Mouse (Mus musculus) left cerebral cortex, postnatal 25 days (tissue): ENCODE results near the gene Hsd17b11. TPM values are rescaled to one million over a fixed set of nuclear protein-coding genes. Genes with fewer than 3 reads are reported as not detected.
A peak's percentile ranks its signal among the peaks of the same experiment; 100 is the strongest.
"Not testable (repeated sequence)": the region's sequence is repeated elsewhere in the genome, so short reads cannot be mapped to it uniquely, and the experiment has no call there.

Experiments
- DNase-seq, 2 experiments: peaks; one replicate each; pipeline ENCODE4 v3.0.0; 2022; ENCODE audit warnings: low spot score in 2 of 2, mixed read lengths in 1 of 2
- intact Hi-C: fragments of 180-260 bp; cut with DNase I; formaldehyde crosslinking; loops from one replicate; pipeline ENCODE4 v1.15.1; 2025
- total RNA-seq, 2 experiments: library from RNA; stranded (reverse); gene quantifications; 2 replicates each; pipeline ENCODE4 v1.2.3; 2021

The Hsd17b11 gene
- total RNA-seq, 2 experiments from 2014 or later: 38.2 to 39.8 TPM

DNA sequence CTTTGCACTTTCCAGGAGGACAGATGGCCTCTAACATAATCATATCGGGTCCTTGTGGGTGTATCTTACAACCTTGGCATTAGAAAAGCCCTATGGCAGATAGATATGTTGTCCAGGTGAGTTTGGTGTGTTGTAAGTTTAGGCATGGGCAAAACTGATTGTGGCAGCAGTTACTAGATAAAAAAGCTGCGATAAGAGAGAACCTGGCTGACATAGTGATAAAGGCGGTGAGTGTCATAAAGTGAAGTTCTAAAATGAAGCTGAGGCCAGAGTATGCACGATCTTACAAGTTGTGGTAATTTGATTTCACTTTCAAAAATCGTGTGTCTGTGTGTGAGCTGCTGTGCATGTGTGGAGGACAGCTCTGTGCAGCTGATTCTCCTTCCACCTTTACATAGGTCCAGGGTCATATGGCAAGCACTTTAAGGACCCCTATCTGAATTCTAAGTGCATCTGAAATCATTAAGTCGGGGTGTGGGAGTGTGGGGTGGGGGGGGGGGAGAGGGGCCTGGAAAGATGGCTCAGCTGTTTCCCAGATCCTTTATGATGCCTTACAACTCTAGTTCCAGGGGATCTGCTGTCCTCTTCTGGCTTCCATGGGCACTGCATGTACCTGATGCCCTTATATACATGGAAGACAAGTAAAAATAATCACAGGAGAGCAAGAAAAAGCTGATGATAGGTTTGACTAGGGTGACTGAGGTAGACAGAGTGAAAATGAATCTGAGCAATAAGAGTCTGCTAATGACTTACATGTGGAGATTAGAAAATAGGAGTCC lies 17.6 kb upstream of the Hsd17b11 start:
- intact Hi-C loops: loop anchor here (1.0 kb wide), 1 partner anchor 40 kb away; no protein-coding TSS in a partner anchor
- peak; percentile 49 to 69 for DNase-seq

DNA sequence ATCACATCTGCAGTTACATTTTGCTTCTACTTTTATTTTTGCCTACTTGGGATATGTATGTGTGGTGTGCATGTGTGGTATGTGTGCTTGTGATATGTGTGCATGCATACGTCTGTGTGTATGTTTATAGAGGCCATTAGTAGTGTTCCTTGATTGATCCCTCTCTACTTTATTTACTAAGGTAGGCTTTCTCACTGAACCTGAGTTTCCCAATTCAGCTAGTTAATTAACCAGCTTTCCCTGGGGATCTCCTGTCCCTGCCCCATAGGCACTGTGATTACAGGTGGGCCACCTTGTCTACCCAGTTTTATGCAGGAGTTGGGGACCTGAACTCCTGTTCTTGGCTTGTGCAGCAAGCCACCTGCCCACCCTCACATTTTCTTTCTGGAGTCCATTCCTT lies 15.0 kb upstream of the Hsd17b11 start:
- no peak for DNase-seq
- intact Hi-C loops: no loop called here

DNA sequence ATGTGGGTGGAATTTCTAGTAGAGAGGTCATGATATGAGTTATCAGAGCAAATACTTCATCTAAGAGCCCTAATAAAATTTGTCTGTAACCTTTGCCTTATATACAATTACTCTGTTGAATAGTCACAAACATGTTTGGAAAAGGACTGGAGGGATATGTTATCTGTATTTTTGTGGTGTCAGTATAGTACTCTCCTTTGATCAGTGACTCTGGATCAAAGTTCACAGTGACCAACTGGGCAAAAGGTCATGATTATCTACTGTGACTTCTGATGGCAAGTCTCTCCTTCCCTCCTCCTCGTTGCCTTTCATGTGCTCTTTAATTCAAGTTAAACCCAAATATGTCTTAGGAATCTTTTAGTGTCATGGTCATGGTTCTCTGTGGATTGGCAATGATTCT lies 14.1 kb upstream of the Hsd17b11 start:
- intact Hi-C loops: no loop called here
- DNase-seq: no peak

DNA sequence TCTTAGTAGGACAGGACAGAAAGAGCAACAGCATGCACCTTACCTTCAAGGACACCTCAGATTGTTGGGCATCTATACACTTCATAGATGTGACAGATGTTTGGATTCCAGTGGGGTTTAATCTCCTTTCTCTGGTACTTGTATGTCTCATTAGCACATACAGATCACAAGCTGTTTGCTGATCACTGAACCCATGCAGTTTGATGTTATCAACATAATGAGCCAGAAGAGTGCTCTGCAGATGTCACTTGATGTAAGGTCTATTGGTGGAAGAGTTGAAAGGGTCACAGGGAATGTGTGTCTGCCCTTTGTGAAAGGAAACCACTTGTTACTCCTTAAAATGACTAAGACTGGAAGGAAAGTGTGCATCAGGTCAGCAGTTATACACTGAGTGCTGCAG lies 13.3 kb upstream of the Hsd17b11 start:
- no peak for DNase-seq
- intact Hi-C loops: no loop called here

DNA sequence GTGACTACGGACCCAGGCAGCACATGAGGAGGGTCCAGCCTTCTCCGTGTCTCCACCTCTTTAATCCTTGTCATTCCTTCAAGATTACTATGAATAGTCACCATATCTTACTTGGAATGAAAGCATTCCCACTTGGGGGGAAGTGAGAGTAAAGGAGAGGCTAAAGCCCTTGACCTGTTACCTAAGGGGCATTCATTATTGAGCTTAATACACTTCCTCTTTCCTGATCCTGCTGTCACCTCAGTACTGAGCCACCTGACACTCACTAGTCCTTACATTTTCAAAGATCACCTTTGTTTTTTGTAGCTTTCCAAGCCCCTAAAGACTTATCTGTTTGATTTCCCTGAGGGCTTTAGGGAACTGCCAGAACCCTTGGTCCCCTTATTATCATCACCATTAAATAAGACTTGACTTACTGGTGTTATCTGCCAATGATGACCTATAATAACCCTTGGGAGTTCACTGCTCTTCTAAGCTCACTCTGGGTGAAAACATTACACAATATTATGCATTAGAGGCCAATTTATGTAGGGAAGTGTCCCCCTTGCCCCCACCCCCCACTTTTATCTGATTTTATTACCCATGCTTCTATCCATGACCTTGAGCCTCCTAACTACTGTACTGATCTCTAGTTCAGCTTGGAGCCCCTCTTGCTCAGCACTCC lies 10.8 kb upstream of the Hsd17b11 start:
- intact Hi-C loops: no loop called here
- no peak for DNase-seq

DNA sequence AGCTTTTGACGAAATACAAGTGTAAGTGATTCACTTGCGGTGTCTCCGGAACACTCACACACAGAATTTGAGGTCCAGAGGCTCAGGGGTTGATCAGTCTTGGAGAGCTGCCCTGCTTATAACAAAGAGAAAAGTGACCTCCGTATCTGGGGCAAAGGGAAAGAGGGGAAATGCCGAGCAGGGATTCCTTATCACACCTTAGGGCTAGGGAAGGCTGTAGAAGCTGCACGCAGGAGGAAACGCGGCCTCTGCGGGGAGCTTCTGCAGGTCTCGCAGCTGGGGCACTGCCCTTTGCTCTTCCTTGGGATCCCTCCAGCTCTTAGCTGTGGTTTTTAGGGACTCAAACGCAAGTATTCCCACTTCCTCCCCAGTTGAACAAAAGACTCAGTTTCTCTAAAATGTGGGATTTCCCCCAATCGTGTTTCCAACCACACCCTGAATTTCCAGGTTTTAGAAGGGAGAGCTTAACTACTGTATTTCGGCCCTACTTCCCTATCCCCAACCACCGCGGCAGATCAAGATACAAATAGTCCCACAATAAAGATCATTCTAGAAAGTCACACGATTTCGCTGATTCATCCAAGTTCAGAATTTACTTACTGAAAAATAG lies 3.6 kb upstream of the Hsd17b11 start:
- DNase-seq: no peak
- intact Hi-C loops: no loop called here

DNA sequence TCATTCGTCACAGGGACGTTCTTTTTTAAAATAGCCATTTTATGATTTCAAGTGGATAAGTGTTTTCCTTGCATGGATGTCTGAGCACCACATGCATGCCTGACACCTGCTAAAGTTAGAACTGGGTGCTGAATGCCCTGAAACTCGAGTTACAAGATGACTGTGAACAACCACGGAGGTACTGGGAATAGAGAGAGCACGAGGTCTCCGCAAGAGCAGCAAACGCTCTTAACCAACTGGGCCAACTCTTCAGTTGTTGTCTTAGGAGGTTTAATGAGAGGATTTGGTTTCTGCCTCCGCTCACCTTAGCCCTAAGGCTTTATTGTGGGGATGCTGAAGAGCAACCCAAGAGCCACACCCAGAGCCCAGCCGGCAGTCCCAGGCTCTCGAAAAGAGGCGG lies 3.0 kb upstream of the Hsd17b11 start:
- DNase-seq: no peak
- intact Hi-C loops: no loop called here

DNA sequence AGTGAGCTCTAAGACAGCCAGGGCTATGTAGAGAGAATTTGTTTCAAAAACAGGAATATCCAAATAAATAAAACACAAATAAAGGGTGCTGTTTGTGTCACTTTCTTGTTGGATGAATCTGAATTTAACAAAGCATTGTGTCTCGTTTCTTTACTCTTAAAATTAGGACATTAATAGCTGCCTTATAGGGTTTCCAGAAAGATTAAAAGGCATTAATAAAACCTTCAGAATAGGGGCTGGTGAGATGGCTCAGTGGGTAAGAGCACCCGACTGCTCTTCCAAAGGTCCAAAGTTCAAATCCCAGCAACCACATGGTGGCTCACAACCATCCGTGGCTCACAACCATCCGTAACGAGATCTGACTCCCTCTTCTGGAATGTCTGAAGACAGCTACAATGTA lies 2.5 kb upstream of the Hsd17b11 start:
- DNase-seq, intact Hi-C loops: not testable (repeated sequence)

DNA sequence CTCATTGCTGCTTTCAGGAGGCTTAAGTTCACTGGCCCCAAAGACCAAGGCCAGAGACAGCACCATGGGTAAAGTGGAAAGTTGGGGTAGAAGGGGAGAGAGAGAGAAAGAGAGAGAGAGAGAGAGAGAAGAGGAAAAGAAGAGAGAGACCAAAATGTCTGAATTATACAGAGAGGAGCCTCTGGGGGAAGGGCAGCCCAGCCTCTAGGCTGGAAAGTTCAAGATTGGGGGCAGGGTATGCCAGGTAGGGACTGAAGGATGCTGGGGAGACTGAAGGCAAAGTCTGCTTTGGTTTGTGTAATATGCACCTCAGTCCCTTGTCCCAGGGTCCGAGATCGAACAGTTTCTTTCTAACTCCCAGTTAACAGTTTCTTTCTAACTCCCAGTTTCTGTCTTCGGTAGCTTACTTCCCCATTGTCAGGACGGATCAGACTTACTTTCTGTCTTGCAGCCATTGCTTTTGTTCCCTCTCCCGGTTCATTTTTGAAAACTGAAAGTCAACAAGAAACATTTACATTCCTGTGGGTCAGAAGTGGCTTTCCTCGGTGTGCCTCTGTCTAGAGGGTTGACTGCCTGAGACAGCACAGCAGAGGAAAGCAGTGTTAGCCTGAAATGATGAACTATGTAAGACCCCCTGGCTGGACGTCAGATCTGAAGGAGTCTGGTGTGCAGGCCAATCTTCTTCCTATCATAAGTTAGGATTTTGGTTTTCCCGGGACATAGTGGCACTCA lies 1.7 kb upstream of the Hsd17b11 start:
- intact Hi-C loops: no loop called here
- no peak for DNase-seq

DNA sequence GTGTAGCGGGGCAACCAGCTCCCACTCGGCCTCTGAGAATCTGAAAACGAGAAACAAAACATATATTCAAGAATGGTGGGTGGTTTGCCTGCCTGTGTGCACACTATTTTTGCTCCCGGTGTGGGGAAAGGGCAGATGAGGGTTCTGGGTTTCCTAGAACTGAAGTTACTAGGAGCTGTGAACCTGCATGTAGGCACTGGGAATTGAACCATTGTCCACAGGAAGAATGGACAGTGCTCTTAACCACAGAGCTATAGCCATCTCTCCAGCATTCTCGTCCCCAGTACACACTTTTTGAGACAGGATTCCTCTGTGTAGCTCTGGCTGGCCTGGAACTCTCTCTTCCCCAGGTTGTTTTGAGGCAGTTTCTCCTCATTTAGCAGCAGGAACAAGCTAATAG lies 839 bp upstream of the Hsd17b11 start:
- intact Hi-C loops: no loop called here

DNA sequence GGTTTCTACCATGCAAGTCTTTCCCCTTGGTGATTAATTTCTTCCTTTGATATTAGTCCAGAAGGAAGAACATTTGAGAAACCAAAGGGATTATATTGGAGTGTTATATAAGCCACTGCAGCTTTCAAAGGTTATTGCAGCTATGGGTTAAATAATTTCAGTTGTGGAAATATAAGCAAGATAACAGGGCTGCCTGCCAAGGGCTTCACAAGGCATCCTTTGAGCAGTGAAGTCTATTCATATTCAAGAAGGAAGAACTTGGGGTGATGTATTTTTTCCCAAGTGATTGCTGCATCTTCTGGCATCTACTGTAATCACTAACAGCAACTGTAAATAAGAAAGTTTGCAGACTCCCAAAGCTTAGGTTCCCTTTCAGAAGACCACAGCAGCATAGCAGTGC lies 10.3 kb downstream of the Hsd17b11 start:
- no peak for DNase-seq
- intact Hi-C loops: no loop called here

More for the DNA sequence above, 839 bp upstream of the Hsd17b11 start:
- no peak for DNase-seq

DNA sequence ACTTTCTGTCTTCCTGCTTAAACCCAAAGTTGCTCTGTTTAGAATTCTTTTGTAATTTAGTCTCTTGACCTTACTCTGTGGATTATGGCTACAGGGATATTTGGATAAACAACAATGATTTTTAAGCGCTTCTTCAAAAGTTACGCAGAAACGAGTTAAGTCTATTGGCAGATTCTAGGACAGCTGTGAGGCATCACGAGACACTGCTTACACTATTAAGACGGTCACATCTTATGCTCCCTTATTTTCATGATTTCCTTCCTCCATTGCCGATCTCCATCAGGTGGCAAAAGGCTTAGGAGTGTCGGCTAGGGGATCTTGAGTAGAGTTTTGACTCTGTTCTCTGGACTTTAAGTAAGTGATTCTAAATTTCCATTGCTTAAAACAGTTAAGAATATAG lies 11.5 kb downstream of the Hsd17b11 start:
- no peak for DNase-seq
- intact Hi-C loops: no loop called here

DNA sequence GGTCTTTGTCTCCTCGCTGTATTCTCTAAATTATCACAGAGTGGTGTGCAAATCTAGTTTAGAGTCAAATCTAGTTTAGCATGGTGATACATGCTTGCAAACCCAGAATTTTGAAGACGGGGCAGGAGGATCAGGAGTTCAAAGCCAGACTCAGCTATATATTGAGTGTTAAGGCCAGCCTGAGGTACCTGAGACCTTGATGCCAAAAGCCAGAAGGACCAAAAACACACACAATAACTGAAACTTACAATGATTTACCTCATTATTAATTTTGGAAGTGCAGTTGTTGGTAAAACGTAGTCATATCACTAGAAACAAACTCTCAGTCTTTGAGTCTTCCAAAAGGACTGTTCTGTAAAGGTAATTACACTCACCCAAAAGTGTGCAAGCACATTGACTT lies 12.3 kb downstream of the Hsd17b11 start:
- intact Hi-C loops: no loop called here
- DNase-seq: no peak

DNA sequence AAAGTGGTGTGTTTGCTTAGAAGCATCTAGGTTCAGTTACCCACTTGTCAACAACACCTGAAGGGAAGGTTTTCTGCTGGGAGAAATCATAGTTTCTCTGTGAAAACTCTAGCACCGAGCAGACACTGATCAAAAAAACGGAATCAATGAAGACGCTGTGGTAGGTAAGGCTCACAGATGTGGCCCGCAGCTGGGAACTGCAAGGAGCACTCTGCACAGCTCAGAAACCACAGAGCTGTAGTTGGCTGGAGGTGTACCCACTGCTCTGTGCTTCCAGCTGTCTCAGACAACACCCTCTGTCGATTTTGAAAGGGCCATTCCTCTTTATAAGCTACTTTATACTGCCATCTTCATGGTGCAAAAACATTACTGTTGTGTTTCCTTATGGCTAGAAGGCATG lies 13.9 kb downstream of the Hsd17b11 start:
- no peak for DNase-seq
- intact Hi-C loops: no loop called here

DNA sequence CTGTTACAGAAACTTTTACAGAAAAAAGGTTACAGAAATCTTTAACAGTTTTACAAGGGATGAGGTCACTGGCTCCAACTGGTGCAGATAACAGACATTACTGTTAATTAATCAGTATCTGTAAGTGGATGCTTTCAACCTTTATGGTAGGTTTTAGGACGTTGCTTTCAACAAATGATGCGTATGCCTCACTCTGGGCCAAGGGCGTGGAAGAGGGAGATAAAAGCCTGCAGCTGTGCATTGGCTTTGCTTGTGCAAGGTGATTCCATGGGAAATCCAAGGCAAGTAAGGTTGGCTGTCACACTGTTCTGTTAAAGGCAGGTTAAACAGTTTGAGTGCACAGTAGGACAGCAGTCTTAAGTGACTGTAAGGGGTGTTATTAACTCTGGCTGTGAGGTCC lies 14.9 kb downstream of the Hsd17b11 start:
- intact Hi-C loops: no loop called here
- DNase-seq: no peak

DNA sequence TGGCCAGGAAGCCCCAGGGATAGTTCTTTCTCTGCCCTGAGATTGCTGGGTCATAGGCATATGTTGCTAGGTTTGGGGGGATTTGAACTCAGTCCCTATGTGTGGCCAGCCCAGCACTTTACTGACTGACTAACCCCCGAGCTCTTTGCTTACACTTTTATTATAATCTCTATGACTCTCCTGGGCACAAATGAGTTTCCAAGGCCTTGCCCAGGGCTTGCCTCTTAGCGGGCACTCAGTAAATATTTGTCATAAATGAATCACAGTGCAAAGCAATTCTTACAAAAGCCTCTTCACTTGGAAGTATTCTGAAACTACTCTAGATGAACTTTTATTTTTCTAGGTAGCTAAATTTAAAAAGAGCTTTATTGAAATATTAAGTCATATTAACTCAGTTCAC lies 17.8 kb downstream of the Hsd17b11 start:
- DNase-seq: no peak
- intact Hi-C loops: no loop called here

DNA sequence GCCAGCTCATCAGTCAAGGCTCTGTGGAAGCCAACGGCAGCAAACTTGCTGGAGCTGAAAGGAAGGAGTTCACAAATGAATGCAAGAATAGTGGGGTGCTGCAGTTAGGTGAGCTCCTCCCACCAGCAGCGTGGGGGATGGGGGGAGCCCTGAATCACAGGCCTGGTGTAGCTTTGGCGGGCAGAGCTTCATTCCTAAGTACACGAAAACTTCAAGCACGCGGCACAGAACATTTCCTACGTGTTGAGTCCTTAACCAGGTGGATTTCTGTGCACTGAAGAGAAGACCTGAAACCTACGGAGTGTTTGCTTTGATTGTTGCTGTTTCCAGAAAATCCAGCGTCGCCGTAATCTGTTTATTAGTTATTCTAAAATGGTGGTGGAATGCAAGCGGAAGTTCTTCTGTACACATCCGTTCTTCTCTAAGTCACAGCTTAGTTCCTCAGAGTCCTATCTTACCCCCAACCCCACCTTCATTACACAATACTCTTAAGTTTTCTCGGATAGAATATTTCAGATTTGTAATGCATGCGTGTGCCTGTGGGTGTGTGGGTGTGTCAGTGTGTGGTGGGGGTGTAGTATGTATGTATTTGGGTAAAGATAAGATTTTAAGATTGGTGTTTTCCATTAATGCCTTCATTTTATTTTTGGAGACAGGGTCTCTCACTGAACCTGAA lies 18.3 kb downstream of the Hsd17b11 start:
- intact Hi-C loops: no loop called here
- no peak for DNase-seq

DNA sequence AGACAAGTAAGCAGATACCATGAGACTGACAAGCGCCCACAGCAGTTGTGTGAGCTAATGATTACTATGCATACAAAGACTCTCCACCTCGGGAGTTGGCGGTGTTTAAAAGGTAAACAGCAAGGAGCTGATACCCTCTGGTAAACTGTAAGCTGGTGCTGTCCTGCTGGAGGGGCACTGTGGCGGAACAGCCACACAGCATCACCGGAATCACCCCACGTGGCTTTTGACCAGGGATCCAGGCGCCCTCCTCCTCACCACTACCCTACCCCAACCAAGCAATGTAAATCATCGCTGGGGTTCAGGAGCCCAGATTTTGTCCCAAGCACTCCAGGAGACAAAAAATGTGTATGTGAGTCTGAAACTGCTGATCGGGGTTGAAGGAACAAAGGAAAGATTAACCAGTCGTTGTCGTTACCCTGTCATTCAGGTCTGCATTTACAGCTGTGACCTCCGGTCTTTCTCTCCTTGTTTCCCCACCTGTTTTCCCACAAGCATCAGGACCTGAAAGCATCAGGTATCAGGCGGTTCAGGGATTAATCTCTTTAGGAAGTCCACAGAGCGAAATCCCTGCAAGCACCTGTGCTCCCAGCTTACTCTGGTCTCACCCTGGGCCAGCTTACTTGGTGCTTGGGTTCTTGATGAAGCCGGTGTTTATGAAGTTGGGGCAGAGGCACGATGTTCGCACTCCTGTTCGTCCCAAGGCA lies 19.0 kb downstream of the Hsd17b11 start:
- intact Hi-C loops: no loop called here
- DNase-seq: no peak

DNA sequence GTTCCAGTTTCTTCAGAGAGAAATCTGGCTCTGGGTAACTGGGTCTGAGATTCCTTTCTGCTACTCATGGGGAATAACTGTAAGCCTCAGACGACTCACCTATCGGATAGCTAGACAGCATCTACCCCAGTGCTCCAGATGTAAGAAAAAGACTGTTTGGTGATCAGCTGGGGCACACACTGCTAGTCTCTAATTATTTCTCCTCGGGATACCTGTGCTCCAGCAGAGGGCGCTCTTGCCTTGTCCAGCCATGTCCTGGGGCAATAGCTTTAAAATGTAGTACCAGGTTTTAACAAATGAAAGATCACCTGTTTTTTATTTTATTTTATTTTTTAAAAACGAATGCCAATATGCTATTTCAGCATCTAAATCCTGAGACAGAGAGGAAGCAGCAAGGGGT lies 22.0 kb downstream of the Hsd17b11 start:
- DNase-seq: peak; percentile 77 to 79
- intact Hi-C loops: loop anchor here (1.0 to 2.0 kb wide), 2 partner anchors 40 to 341 kb away; no protein-coding TSS in a partner anchor
